Mouse (Mus musculus): ENCODE data around the gene Cuzd1. TPM values are rescaled to one million over a fixed set of nuclear protein-coding genes. Genes with fewer than 3 reads are reported as not detected.
A peak's percentile ranks its signal among the peaks of the same experiment; 100 is the strongest.

Gene Cuzd1
- polyA plus RNA-seq (2016; fragmentation: Nextera tagmentation; extraction: Ambion mirVana) = not detected in 2 replicates

- Histone ChIP-seq H3K9me3 (no peaks in the 10 kb centered on the region), H3K36me3 (replicated peaks) (no peaks in the 10 kb centered on the region), H3K4me3 (no peak within 1 kb of the TSS), H3K27me3 (replicated peaks; ENCODE audit: low read depth, poor library complexity, severe bottlenecking) (no peaks in the 10 kb centered on the region), H3K27ac (replicated peaks) (no peak within 1 kb of the TSS), H3K4me1 (no peaks in the 10 kb centered on the region)
- DNase-seq (ENCODE audit: low spot score) = no peak
- 80% methylated on average over 2 of the region's 2 CpGs for WGBS
Measured at GRCm38 (mm10) chr7:131322192-131322591, at the start of gene Cuzd1. Gene Cuzd1 (minus strand): TSS chr7:131322292.

GRCm38 (mm10) chr7:131371470-131371860 lies 49.4 kb upstream of the Cuzd1 start:
- H3K27me3 ChIP-seq (replicated peaks; ENCODE audit: low read depth, poor library complexity, severe bottlenecking) = no peaks in the 10 kb centered on the region
- WGBS = 9% methylated on average over 9 of the region's 9 CpGs
- DNase-seq (ENCODE audit: low spot score) = no peak
- no peaks in the 10 kb centered on the region for H3K9me3 ChIP-seq
- peaks cover 19% of the 10 kb centered on the region for H3K4me1 ChIP-seq
- H3K36me3 ChIP-seq (replicated peaks) = peaks cover 7% of the 10 kb centered on the region
- H3K4me3 ChIP-seq = peak overlapping the region; percentile 87
- H3K27ac ChIP-seq (replicated peaks) = peak overlapping the region; percentile 98

DNA sequence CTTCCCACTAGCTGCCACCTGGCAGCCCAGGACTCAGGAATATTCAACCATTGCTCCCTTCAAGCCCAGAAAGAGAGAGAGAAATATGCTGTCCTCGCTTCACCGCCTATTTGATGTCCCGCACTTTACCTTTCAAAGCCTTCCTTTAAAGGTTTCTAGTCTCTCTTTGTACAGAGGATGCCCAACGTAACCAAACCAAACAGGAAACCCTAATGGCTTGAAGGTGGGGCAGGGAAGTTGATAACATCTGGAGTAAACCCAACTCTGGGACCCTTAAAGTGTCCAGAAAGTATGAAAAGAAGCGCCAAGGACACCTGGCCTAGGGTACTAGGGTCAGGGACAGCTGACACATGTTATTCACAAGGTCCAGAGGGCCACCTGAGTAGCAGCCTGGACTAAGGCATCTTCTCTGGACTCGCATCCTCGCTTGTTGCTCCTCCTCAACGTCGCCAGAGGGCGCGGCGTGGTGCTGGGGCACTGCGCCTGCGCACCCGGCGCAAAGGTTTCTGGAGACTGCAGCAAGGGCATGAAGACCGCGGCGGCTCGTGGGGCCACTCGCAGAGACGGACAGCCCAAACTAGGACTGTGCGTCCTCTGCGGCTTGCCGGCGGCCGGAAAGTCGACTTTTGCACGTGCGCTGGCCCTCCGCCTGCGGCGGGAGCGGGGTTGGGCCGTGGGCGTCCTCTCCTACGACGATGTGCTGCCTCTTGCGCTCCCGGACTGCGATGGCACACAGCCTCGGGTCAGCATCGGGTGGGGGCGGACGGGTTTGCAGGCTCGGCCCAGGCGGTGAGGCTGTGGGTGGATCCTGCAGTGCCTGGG lies 48.8 kb upstream of the Cuzd1 start, which contains the start of gene Pstk:
Pstk (plus strand) TSS at position 494 of the 822 bp plus-strand sequence.
- H3K4me3 ChIP-seq = peak within 1 kb of the TSS; percentile 87
- DNase-seq (ENCODE audit: low spot score) = peak; percentile 94
- H3K27ac ChIP-seq (replicated peaks) = peak within 1 kb of the TSS; percentile 98
- peaks cover 7% of the 10 kb centered on the region for H3K36me3 ChIP-seq (replicated peaks)
- no peaks in the 10 kb centered on the region for H3K27me3 ChIP-seq (replicated peaks; ENCODE audit: low read depth, poor library complexity, severe bottlenecking)
- no peaks in the 10 kb centered on the region for H3K9me3 ChIP-seq
- 5% methylated on average over 47 of the region's 47 CpGs for WGBS
- H3K4me1 ChIP-seq = peaks cover 19% of the 10 kb centered on the region

GRCm38 (mm10) chr7:131364131-131364530 lies 42.0 kb upstream of the Cuzd1 start:
- Histone ChIP-seq H3K4me1 (peaks cover 17% of the 10 kb centered on the region), H3K27me3 (replicated peaks; ENCODE audit: low read depth, poor library complexity, severe bottlenecking) (peaks cover 6% of the 10 kb centered on the region; the same call in 1 of the 2 replicates), H3K9me3 (no peaks in the 10 kb centered on the region), H3K27ac (replicated peaks) (no peak overlapping the region), H3K36me3 (replicated peaks) (peaks cover 19% of the 10 kb centered on the region), H3K4me3 (no peak overlapping the region)
- DNase-seq (ENCODE audit: low spot score) = no peak
- WGBS = 93% methylated on average over 8 of the region's 8 CpGs

DNA sequence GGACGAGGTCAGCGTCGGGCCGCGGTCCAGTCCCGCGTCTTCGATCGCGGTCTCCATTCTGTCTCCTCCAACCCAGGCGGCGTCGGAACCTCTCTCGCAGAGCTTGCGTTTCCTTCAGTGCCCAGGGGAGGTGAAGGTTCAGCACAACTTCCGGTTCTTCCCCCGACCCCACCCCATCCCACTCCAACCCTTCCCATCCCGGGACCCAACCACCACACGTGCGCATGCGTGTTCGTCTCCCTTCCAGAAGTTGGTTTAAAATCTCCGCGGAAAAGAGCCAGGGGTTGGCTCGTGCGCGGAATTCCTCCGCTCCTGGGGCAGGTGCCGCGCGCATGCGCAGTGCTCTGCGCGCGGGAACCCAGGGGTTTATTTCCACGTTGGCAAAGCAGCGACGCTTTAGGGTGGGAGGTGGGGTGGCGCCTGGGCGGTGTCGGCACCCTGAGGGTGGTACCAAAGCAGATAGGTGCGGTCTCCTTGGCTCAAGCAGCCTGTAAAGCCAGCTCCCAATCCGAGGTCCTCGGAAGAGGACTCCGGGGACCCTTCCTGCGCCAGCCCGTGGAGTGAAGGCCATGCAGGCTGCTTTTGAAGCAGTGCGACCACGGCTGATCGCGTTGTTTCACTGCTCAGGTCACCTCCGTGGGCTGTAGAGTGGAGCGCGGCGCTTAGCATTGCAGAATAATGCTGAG lies 40.7 kb upstream of the Cuzd1 start, which contains the start of gene 2310057M21Rik:
2310057M21Rik (minus strand) TSS at position 145 of the 686 bp plus-strand sequence.
- Histone ChIP-seq H3K27me3 (replicated peaks; ENCODE audit: low read depth, poor library complexity, severe bottlenecking) (peaks cover 6% of the 10 kb centered on the region; the same call in 1 of the 2 replicates), H3K9me3 (no peaks in the 10 kb centered on the region), H3K4me1 (peaks cover 17% of the 10 kb centered on the region), H3K27ac (replicated peaks) (peak within 1 kb of the TSS; percentile 94), H3K36me3 (replicated peaks) (peaks cover 33% of the 10 kb centered on the region), H3K4me3 (peak within 1 kb of the TSS; percentile 92)
- under 1% methylated on average over 55 of the region's 55 CpGs for WGBS
- DNase-seq (ENCODE audit: low spot score) = peak; percentile 98

DNA sequence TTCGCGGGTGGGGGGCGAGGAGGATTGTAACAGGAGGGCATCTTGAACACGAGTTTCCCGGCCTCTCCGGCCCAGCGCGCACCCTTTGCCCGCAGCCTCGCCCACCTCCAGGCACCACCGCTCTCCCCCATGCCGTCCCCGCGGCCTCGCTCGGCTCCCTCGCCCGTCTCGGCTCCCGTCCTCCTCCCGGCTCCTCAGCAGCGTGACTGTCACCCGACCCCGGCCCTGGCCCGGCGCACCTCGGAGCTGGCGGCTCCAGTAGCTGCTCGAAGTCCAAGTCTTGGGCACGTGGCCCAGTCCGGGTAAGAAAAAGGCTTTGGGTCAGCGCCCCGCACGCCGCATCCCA lies 40.1 kb upstream of the Cuzd1 start:
- Histone ChIP-seq H3K36me3 (replicated peaks) (peaks cover 38% of the 10 kb centered on the region), H3K4me3 (peak overlapping the region; percentile 92), H3K9me3 (no peaks in the 10 kb centered on the region), H3K27ac (replicated peaks) (peak overlapping the region; percentile 94), H3K4me1 (peaks cover 17% of the 10 kb centered on the region), H3K27me3 (replicated peaks; ENCODE audit: low read depth, poor library complexity, severe bottlenecking) (peaks cover 6% of the 10 kb centered on the region; the same call in 1 of the 2 replicates)
- DNase-seq (ENCODE audit: low spot score) = no peak
- under 1% methylated on average over 35 of the region's 35 CpGs for WGBS

DNA sequence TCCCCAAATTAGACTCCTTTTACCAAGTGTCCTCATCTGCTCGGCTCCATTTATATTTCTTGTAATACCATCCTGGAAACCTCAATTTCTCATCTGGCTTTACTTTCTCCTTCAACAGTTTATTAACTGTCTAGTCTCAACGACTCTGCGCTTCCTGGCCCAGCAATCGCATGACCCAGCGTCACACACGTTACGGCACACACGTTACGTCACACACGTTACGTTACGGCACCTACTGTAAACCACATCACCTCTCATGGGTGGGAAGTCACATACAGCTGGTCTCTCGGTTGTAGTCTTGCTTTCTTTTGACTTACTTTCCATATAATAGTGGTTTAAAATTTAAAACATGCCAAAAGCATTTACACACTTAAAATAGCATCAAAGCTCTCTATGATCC lies 34.0 kb upstream of the Cuzd1 start:
- DNase-seq (ENCODE audit: low spot score) = no peak
- H3K27me3 ChIP-seq (replicated peaks; ENCODE audit: low read depth, poor library complexity, severe bottlenecking) = no peaks in the 10 kb centered on the region
- H3K36me3 ChIP-seq (replicated peaks) = peaks cover 91% of the 10 kb centered on the region
- 94% methylated on average over 13 of the region's 13 CpGs for WGBS
- no peaks in the 10 kb centered on the region for H3K9me3 ChIP-seq
- H3K27ac ChIP-seq (replicated peaks) = no peak overlapping the region
- peaks cover 3% of the 10 kb centered on the region for H3K4me1 ChIP-seq
- H3K4me3 ChIP-seq = no peak overlapping the region

- Histone ChIP-seq H3K27ac (replicated peaks) (no peak overlapping the region), H3K27me3 (replicated peaks; ENCODE audit: low read depth, poor library complexity, severe bottlenecking) (no peaks in the 10 kb centered on the region), H3K4me1 (no peaks in the 10 kb centered on the region), H3K4me3 (no peak overlapping the region), H3K9me3 (no peaks in the 10 kb centered on the region), H3K36me3 (replicated peaks) (peaks cover 87% of the 10 kb centered on the region)
- WGBS = 88% methylated on average over 7 of the region's 7 CpGs
- no peak for DNase-seq (ENCODE audit: low spot score)
Measured at GRCm38 (mm10) chr7:131345856-131346541, 23.9 kb upstream of the Cuzd1 start.

- H3K4me3 ChIP-seq = no peak overlapping the region
- H3K36me3 ChIP-seq (replicated peaks) = peaks cover 36% of the 10 kb centered on the region
- H3K27me3 ChIP-seq (replicated peaks; ENCODE audit: low read depth, poor library complexity, severe bottlenecking) = no peaks in the 10 kb centered on the region
- H3K27ac ChIP-seq (replicated peaks) = no peak overlapping the region
- H3K4me1 ChIP-seq = no peaks in the 10 kb centered on the region
- DNase-seq (ENCODE audit: low spot score) = no peak
- no peaks in the 10 kb centered on the region for H3K9me3 ChIP-seq
- WGBS = 73% methylated on average over 8 of the region's 8 CpGs
Measured at GRCm38 (mm10) chr7:131337502-131338068, 15.5 kb upstream of the Cuzd1 start.

DNA sequence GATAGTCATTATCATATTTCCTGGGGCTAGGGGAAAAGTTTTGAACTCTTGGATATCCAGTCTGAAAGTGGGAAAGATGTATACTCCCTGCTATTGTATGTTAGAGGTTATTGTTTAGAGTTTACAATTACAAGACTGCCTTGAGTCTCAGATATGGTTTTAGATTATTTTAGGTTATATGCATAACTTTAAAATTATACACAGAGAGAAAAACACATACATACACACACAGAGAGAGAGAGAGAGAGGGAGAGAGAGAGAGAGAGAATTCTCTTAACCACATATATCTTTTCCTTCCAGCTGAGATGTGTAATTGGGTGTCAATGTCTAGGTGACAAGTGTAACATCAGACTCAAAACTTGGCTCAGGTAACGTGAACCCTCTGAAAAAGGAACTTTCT lies 11.5 kb upstream of the Cuzd1 start, which contains the start of gene Fam24a:
Fam24a (plus strand) TSS at position 301 of the 400 bp plus-strand sequence.
- Histone ChIP-seq H3K27ac (replicated peaks) (no peak within 1 kb of the TSS), H3K27me3 (replicated peaks; ENCODE audit: low read depth, poor library complexity, severe bottlenecking) (no peaks in the 10 kb centered on the region), H3K36me3 (replicated peaks) (peaks cover 4% of the 10 kb centered on the region), H3K4me1 (no peaks in the 10 kb centered on the region), H3K9me3 (no peaks in the 10 kb centered on the region), H3K4me3 (no peak within 1 kb of the TSS)
- 48% methylated on average over 1 of the region's 1 CpGs for WGBS
- no peak for DNase-seq (ENCODE audit: low spot score)

GRCm38 (mm10) chr7:131331688-131332087 lies 9.6 kb upstream of the Cuzd1 start:
- 79% methylated on average over 2 of the region's 2 CpGs for WGBS

GRCm38 (mm10) chr7:131329416-131329815 lies 7.3 kb upstream of the Cuzd1 start, which contains the start of gene Fam24b:
Gene Fam24b (minus strand): TSS chr7:131329516.
- no peaks in the 10 kb centered on the region for H3K27me3 ChIP-seq (replicated peaks; ENCODE audit: low read depth, poor library complexity, severe bottlenecking)
- H3K9me3 ChIP-seq = no peaks in the 10 kb centered on the region
- no peaks in the 10 kb centered on the region for H3K36me3 ChIP-seq (replicated peaks)
- WGBS = 92% methylated on average over 5 of the region's 5 CpGs
- no peak within 1 kb of the TSS for H3K4me3 ChIP-seq
- no peak within 1 kb of the TSS for H3K27ac ChIP-seq (replicated peaks)
- no peak for DNase-seq (ENCODE audit: low spot score)
- H3K4me1 ChIP-seq = no peaks in the 10 kb centered on the region

More at GRCm38 (mm10) chr7:131331688-131332087, 9.6 kb upstream of the Cuzd1 start:
- Histone ChIP-seq H3K36me3 (replicated peaks) (no peaks in the 10 kb centered on the region), H3K9me3 (no peaks in the 10 kb centered on the region), H3K27me3 (replicated peaks; ENCODE audit: low read depth, poor library complexity, severe bottlenecking) (no peaks in the 10 kb centered on the region), H3K4me3 (no peak overlapping the region), H3K27ac (replicated peaks) (no peak overlapping the region), H3K4me1 (no peaks in the 10 kb centered on the region)
- DNase-seq (ENCODE audit: low spot score) = no peak
